Mouse (Mus musculus): ENCODE results near the gene Gm45062. TPM values are rescaled to one million over a fixed set of nuclear protein-coding genes. Genes with fewer than 3 reads are reported as not detected.
"Not testable (repeated sequence)": the region's sequence is repeated elsewhere in the genome, so short reads cannot be mapped to it uniquely, and the experiment has no call there.

Gm45062 gene
- total RNA-seq, 4 experiments from 2014 or later: 4.6 to 6.6 (median 5.0) TPM

- no peak for DNase-seq (ENCODE audit: low spot score in 2 of 2)
Measured at GRCm38 (mm10) chr6:8312554-8312953, 53.3 kb downstream of the Gm45062 start.

- no peak for DNase-seq (ENCODE audit: low spot score in 2 of 2)
Measured at GRCm38 (mm10) chr6:8316201-8316600, 57.0 kb downstream of the Gm45062 start.

- DNase-seq (ENCODE audit: low spot score in 2 of 2): no peak
Measured at GRCm38 (mm10) chr6:8319591-8319990, 60.3 kb downstream of the Gm45062 start.

- not testable (repeated sequence) for DNase-seq (ENCODE audit: low spot score in 2 of 2)
Measured at GRCm38 (mm10) chr6:8331496-8331895, 72.2 kb downstream of the Gm45062 start.

GRCm38 (mm10) chr6:8333380-8333779 lies 74.1 kb downstream of the Gm45062 start:
- no peak for DNase-seq (ENCODE audit: low spot score in 2 of 2)

GRCm38 (mm10) chr6:8336487-8337390 lies 77.5 kb downstream of the Gm45062 start:
- DNase-seq (ENCODE audit: low spot score in 2 of 2): no peak

GRCm38 (mm10) chr6:8339453-8339852 lies 80.2 kb downstream of the Gm45062 start:
- no peak for DNase-seq (ENCODE audit: low spot score in 2 of 2)

- no peak for DNase-seq (ENCODE audit: low spot score in 2 of 2)
Measured at GRCm38 (mm10) chr6:8343271-8343670, 84.0 kb downstream of the Gm45062 start.

GRCm38 (mm10) chr6:8345219-8345856 lies 86.1 kb downstream of the Gm45062 start:
- DNase-seq (ENCODE audit: low spot score in 2 of 2): no peak

- no peak for DNase-seq (ENCODE audit: low spot score in 2 of 2)
Measured at GRCm38 (mm10) chr6:8347154-8347553, 87.9 kb downstream of the Gm45062 start.

GRCm38 (mm10) chr6:8348344-8348743 lies 89.1 kb downstream of the Gm45062 start:
- no peak for DNase-seq (ENCODE audit: low spot score in 2 of 2)

- DNase-seq (ENCODE audit: low spot score in 2 of 2): no peak
Measured at GRCm38 (mm10) chr6:8349060-8349670, 89.9 kb downstream of the Gm45062 start.

- no peak for DNase-seq (ENCODE audit: low spot score in 2 of 2)
Measured at GRCm38 (mm10) chr6:8351507-8351906, 92.3 kb downstream of the Gm45062 start.

GRCm38 (mm10) chr6:8352533-8353168 lies 93.4 kb downstream of the Gm45062 start:
- no peak for DNase-seq (ENCODE audit: low spot score in 2 of 2)

GRCm38 (mm10) chr6:8353461-8353860 lies 94.2 kb downstream of the Gm45062 start:
- DNase-seq (ENCODE audit: low spot score in 2 of 2): no peak

GRCm38 (mm10) chr6:8354846-8355245 lies 95.6 kb downstream of the Gm45062 start:
- DNase-seq (ENCODE audit: low spot score in 2 of 2): no peak

- DNase-seq (ENCODE audit: low spot score in 2 of 2): no peak
Measured at GRCm38 (mm10) chr6:8358232-8358631, 99.0 kb downstream of the Gm45062 start.

GRCm38 (mm10) chr6:8358782-8359181 lies 99.5 kb downstream of the Gm45062 start:
- no peak for DNase-seq (ENCODE audit: low spot score in 2 of 2)

GRCm38 (mm10) chr6:8360805-8361204 lies 101.6 kb downstream of the Gm45062 start:
- DNase-seq (ENCODE audit: low spot score in 2 of 2): no peak

GRCm38 (mm10) chr6:8364033-8364756 lies 104.9 kb downstream of the Gm45062 start:
- no peak for DNase-seq (ENCODE audit: low spot score in 2 of 2)

- no peak for DNase-seq (ENCODE audit: low spot score in 2 of 2)
Measured at GRCm38 (mm10) chr6:8364757-8365150, 105.5 kb downstream of the Gm45062 start.

Data from layer of hippocampus, adult 8-10 months (tissue).